Mouse (Mus musculus): Measurements from ENCODE around the gene Psmb1.
"Not testable (repeated sequence)": the region's sequence is repeated elsewhere in the genome, so short reads cannot be mapped to it uniquely, and the experiment has no call there.

Psmb1 gene

DNA sequence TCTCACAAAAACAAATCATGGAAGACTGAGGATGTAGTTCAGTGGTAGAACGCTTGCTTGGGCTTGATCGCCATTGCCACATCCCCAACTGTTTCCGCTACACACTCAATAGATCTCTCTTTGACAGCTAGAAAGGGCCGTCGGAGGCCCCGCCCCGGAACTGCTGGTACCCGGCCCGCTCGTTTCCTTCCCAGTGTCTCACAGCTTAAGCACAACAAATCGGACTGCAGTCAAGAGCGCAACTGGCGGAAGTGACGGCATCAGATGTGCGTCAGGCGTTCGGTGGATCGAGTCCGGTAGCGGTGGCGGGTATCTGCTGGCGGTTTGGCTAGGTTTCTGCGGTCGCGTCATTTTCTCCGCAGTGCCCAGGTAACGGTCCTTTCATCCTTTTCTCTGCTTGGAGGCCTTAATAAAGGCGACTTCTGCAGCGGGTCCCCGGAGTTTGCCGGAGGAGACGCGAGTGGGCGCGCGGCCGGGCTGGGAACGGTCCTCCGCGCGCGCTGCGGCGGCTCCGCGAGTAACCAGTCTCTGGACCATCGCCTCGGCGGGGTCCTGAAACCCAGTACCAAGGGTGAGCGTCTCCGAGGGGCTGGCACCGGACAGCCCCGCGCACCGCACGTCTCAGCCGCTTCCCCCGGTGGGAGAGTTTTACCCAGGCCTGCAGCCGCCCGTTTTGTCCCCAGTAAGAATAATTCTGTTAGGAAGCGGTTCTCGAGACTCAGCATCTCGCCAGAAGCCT is at the start of gene Psmb1, which contains the start of gene Tbp:
TSS of gene Psmb1 (minus strand) at position 96 of the 739 bp plus-strand sequence.
TSS of gene Tbp (plus strand) at position 233 of the 739 bp plus-strand sequence.
- peak; percentile 90 to 95 for DNase-seq (ENCODE audit: low spot score in 2 of 2)

DNA sequence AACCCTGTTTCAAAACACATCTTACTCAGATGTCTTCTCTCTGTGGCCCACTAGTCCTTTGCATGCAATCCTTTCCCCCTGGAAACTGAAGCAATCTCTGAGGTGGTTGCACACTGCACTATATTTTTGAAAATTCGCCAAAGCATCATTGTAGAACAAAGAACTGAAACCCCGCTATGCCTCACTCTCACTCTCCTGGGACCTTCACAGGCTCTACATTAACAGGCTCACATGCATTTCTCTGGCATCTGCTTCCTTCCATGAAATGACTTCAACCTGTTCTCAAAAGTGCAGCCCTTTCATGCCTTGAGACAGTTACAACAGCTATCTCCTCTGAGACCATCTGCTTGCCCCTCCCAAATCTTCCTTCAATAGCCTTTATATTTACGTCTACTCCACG is 46.9 kb upstream of the Psmb1 start:
- no peak for DNase-seq (ENCODE audit: low spot score in 2 of 2)

DNA sequence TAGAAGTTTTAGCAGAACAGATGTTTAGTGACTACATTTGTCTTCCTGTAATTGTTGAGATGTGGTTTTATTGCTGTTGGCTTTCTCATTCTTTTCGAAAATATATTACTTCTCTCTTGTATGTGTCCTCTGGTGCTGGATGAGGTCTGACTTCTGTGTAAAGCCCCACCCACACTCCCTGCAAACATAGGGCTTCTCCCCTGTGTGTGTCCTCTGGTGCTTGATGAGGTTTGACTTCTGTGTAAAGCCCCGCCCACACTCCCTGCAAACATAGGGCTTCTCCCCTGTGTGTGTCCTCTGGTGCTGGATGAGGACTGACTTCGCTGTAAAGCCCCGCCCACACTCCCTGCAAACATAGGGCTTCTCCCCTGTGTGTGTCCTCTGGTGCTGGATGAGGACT is 44.3 kb upstream of the Psmb1 start:
- not testable (repeated sequence) for DNase-seq (ENCODE audit: low spot score in 2 of 2)

DNA sequence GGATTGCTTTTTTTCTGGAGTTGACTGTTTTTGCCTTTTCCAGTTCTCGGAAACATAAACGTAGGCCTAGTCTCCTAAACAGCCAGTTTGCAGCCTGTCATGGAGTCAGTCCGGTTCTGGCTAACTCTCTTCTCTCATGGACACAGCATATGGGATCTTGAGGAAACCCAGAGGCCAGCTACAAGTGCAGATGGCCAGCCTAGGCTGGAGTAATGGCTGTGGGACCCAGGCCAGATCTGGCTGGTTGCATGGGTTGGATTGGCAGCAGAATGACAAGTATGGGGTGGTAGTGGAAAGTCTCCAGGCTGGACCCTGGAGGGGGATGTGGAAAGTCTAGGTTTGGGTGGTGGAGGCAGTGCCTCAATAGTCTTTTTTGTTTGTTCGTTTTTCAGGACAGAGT is 40.8 kb upstream of the Psmb1 start:
- no peak for DNase-seq (ENCODE audit: low spot score in 2 of 2)

DNA sequence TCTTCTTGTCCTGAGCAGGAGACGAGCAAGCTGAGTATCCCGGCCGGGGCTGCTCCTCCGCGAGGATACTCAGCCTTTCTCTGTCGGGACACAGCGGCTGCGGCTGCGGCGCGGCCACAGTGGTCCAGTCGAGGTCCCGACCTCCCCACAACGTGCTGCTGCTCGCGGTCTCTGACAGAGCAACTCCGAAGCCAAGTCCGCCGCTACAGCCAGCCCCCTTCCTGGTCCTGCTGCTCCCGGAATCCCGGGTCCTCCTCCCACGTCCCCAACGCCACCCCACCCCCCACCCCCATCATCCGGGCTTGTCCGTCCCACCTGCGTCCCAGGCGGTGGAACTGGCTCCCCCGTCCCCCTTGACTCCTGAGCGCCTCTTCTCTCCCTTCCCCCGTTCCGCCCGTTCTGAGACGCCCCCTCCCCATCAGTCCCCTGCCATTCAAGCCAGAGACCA is 36.9 kb upstream of the Psmb1 start:
- no peak for DNase-seq (ENCODE audit: low spot score in 2 of 2)

DNA sequence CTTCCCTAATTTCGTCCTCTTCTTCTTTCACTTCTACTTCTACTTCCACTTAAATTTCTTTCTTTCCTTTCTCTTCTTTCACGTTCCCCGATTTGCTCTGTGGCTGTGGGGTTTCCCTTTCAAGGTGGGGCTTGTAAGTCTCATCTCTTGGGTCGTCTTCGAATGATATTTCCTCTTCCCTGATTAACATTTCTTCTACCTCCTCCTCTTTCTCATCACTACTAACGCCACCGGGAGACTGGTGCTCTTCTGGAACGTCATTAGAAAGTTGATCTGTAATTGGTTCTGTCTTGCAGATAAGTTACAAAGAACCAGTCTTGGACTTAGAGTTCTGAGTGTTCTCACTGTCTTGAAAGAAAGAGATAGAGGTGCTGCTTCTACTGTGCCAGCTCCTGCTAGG is 36.4 kb upstream of the Psmb1 start:
- no peak for DNase-seq (ENCODE audit: low spot score in 2 of 2)

DNA sequence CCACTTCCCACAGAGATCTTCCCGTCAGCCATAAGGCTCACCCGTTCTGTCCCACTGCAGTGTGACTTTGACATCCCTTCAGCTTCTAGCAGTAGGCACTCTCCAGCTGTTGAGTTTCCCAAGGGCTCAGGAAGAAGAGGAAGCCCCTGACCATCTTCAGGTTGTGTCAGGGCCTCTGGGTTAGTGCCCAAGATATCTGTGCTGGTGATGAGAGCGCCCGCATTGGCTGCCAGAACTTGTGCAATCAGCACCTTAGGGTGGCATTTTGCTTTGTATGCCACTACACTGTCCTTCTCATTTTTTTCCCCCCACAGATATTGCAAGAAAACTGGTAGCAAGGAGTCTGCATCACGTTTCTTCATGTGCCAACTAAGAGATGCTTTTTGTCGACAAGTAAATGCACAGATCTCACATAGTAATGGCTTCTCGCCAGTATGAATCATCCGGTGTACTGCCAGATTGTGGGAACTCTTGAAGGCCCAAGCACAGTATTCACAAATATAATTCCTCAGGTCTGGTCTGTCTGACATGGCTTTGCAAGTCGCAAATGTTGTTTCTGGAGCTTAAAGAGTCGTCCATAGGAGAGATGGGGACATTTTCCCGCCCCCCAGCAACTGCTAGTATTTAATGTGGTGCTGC is 35.7 kb upstream of the Psmb1 start:
- DNase-seq (ENCODE audit: low spot score in 2 of 2), result no peak

DNA sequence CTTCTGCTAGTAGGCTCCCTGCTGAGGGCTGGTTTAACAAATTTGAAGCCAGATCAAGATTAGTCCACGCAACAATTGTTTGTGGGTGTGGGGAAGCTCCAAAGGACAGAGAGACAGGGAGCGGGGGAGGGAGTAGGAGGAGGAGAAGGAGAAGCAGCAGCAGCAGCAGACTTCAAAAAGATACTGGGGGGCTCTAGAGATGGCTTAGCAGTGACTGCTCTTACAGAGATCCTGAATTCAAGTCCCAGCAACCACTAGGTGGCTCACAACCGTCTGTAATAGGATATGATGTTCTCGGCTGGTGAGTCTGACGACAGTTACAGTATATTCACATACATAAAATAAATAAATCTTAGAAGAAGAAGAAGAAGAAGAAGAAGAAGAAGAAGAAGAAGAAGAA is 30.6 kb upstream of the Psmb1 start:
- DNase-seq (ENCODE audit: low spot score in 2 of 2), result peak in 1 of 2 experiments; percentile 38

DNA sequence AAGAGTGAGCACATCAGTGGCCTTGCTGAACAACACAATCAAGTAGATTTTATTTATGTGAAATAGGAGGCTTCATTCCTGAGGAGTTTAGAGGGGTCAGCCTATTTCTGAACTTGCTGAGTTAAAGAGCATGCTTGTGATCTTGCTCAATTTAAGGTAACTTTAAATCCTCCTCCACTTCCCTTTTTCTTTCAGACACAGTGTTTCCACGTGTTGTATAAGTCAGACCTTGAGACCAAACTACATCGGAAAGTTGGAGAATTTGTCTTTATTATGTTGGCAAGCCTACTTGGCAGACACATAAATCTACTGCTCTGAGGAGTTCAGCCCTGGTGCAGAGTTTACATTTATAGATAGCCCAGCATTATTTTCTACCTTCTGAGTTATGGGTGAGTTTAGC is 29.3 kb upstream of the Psmb1 start:
- no peak for DNase-seq (ENCODE audit: low spot score in 2 of 2)

DNA sequence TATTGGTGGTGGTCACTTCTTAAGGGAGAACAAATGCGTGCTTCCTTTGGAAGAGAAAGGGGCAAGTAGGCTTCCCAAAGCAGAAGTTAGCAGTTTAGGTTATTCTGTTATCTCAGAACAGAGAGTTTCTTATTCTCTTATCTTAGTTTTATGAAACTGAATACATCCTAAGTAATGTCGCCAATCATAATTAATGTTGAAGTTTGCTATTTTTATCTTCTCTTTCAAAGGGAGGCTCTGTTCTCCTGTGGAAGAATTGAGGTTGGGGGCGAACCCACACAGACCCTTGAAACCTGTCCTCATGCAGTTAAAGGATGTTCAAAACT is 28.2 kb upstream of the Psmb1 start:
- no peak for DNase-seq (ENCODE audit: low spot score in 2 of 2)

DNA sequence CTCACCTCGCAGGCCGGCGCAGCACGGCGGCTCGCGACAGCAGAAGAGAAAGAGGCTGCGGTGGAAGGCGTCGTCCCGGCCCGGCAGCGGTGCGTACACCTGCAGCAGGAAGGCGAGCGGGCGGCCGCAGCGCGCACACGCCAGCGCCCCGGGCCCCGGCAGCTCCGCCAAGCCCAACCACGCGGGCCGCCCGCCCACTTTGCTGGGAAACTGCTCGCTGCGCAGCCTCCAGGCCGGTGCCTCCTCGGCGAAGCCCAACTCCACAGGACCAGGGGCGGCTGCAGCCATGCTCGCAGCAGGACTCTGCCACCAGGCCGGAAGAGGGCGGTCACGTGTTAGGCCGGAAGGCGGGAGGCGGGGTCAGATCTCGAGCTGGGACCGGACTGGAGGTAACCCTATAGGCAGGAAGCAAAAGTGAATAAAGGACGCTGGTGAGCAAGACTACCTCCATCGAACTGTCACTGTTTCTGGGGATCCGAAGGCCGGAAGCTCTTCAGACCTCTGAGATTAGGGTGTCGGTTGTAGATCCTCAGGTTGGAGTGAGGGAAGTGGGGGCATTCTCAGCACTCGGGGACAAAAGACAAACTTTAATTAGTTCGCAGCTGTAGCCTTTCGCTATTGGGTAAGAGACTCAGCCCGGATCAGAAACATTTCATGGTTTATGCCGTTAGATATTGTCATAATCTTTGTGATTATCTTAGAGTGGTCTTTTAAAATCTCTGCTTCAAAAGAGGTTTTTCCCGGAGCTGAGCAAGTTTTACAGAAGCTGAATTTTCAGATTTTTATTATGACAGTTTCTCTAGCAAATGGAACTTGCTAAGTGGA is 27.6 kb upstream of the Psmb1 start, which contains the start of gene Pdcd2:
TSS of gene Pdcd2 (minus strand) at position 316 of the 825 bp plus-strand sequence.
- peak; percentile 89 to 94 for DNase-seq (ENCODE audit: low spot score in 2 of 2)

DNA sequence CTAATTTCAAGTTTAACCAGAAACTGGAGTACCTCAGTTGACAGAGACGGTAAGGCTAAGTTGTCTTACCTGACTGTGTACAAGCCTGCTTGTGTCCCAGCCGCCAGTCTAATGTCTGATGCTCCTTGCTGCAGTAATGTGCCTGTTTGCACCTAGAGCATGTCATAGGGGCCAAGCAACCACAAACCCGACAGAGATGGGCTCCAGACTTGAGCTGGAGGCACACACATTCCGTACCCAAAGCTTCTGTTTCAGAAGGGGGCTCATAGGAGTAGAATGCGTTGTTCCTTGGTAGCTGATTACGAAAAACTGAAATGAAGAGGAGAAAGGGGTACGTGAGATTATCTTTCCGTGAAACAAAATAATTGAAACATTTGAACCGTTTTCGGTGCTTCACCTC is 26.8 kb upstream of the Psmb1 start:
- peak in 1 of 2 experiments; percentile 5 for DNase-seq (ENCODE audit: low spot score in 2 of 2)

DNA sequence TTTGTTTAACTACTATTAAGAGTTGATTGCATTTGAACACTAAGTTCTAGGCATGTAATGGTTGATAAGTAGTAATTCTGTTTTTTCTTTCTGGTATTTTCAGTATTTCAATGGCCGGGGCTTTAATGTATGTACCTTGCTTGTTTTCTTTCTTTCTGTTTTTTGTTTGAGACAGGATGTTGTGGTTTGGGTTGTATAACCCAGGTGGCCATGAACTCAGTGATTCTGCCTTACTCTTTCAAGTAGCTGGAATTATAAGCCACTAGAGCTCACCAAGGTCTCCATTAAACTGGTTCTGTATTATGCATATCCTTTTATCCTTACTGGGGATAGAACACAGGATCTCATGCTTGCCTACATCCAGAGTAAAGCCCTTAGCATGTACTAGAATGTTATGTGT is 19.2 kb upstream of the Psmb1 start:
- DNase-seq (ENCODE audit: low spot score in 2 of 2), result no peak

DNA sequence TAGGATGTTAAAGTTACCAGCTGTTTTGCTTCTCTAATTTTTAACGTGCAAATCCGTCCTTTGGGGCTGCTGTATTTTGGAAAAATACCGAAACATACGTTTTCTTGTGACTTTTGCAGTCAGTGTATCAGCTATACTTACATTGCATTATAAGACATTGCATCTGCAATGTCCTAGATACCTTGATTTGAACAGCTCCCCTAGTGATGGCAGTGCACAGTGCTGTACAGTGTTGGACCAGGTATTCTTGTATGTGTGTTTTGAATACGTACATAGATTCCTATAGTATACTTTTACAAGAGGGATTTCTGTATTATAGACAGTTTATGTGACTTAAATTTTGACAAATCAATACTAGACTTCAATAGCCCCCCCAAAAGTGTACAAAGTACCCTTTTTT is 18.6 kb upstream of the Psmb1 start:
- no peak for DNase-seq (ENCODE audit: low spot score in 2 of 2)

DNA sequence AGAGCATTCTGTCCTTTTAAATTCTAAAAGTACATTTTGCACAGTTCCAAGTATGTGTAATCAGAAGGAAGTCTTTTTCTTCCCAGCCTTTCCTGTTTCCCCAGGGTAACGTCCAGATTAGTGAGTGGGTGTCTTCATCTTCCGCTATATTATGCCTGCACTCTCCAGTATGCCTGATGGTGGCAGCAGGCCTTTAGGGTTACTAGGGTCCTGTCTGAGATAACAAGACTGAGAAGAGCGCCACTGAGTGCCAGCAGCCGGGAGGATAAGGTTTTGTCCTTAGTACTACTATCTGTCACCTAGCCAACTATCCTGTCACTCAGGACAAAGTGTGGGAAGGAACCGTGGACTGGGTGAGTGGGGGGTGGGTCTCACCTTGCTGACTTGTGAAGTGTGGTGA is 18.2 kb upstream of the Psmb1 start:
- DNase-seq (ENCODE audit: low spot score in 2 of 2), result no peak

DNA sequence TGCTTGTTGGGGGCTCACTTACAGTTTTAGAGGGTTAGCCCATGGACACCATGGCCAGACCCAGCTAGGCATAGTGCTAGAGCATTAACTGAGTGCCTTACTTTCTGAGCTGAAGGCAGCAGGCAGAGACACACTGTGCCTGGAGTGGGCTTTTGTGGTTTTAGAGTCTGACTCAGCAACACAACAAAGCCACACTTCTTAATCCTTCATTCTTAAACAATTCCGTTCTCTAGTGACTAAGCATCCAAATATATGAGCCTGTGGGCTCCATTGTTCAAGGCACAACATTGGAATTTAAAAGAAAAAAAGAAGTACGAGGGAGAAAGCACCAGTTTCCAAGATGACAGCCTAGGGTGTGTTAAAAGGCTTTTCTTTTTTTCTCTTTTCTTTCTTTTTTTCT is 11.1 kb upstream of the Psmb1 start:
- no peak for DNase-seq (ENCODE audit: low spot score in 2 of 2)

DNA sequence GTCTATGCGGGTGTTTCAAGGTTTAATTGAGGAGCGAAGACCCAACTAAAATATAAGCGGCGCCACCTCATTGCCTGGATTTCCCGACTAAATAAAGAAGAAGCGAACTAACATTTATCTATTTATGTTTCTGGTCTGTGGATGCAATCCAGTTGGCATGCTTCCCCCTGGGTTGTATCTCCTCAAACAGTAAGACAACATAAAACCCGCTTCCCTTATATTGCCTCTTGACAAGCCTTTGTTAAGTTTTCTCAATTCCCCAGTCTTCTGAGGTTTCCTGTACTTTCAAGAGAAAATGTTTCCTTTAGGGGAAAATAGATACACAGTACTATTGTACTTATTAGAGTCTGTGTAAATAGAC is 818 bp downstream of the Psmb1 start:
- DNase-seq (ENCODE audit: low spot score in 2 of 2), result no peak

DNA sequence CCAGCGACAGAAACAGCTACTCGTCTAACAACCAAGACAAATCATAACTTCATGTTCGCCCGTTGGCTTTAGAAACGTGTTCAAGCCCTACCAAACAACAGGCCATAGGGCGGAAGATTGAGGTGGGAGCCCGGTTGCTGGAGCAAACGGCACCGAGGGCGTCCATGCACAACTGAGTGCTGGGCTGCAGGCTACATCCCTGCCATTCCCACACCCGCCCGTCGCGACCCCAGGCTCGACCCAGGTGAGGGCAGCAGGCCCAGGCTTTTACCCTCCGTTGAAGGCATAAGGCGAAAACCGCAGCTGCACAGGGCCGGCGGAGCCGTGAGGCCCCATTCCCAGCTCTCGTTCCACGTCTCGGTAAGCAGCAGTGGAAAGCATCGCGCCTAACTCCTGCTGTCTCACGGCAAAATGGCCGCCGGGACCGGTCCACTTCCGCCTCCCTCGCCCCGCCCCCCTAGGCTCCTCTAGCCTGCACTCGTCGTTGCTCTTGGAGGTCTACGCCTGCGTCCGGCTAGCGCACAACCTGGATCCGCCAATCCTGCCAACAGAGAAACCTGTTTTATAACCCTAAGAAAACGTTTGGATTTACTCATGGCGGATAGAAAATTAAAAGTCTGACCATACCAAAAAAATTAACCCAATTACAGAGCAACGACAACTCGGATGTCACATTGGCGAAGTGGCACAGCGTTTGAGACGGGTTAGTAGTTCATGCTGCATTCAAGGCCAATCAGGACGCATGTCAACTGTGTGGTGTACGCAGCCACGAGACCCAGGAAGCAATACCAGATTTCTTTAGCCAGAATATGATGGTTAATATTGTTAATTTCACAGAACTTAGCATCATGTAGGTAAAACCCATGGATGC is 1.4 kb downstream of the Psmb1 start:
- peak; percentile 89 to 92 for DNase-seq (ENCODE audit: low spot score in 2 of 2)

DNA sequence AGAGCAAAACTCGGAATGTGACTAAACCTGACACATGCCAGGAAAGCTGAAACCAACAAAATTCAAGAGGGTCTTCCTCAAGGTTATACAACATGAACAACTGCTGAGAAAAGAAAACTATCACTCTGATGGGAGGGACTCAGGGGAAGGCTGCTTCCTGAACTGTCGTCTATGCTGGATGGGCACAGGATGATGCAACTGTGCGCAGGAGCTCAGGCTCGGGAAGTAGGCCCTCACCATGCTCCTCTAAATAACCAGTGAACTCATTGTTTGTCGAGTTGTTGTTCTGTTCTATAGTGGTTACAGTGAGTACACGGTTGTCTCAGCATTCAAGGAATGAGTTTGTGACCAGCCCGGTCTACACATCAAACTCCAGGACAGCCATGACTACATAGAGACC is 9.0 kb downstream of the Psmb1 start:
- DNase-seq (ENCODE audit: low spot score in 2 of 2), result no peak

DNA sequence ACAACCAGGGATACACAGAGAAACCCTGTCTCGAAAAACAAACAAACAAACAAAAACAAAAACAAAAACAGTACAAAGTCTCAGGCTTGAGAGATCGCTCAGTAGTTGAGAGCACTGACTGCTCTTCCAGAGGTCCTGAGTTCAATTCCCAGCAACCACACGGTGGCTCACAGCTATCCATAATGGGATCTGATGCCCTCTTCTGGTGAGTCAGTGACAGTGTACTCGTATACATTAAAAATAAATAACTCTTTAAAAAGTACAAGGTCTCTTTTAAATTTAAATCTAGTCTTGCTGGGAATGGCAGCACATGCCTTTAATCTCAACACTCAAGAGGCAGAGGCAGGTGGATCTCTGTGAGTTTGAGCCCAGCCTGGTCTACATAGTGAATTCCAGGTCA is 26.9 kb downstream of the Psmb1 start:
- DNase-seq (ENCODE audit: low spot score in 2 of 2), result no peak

DNA sequence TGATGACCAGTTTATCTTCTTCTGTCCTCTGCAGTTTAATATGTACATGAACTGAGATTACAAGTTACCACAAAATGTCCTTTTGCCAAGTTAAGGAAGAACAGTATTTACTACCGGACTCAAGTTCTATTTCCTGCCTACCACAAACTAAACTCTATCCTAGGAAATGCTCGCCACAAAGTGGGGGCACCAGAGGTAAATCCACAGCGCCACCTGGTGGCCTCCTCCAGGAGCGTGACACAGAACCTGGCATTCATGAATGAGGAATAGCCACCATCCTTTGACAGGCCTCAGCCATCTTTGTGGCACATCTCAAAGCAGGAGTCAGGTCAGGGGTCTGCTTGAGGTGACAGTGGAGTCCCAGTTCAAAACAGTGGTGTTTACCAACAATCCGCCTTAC is 31.9 kb downstream of the Psmb1 start:
- peak; percentile 32 to 60 for DNase-seq (ENCODE audit: low spot score in 2 of 2)
